Mouse (Mus musculus) liver, adult (tissue): ENCODE measurements around the gene RPS10-NUDT3.

Experiments used
- GATA4 ChIP-seq: IDR thresholded peaks from 2 replicates; pipeline ENCODE4 v1.6.1; 2014; ENCODE audit warnings: mild to moderate bottlenecking, low read length; ENCODE audit not compliant: insufficient replicate concordance

RPS10-NUDT3 gene

DNA sequence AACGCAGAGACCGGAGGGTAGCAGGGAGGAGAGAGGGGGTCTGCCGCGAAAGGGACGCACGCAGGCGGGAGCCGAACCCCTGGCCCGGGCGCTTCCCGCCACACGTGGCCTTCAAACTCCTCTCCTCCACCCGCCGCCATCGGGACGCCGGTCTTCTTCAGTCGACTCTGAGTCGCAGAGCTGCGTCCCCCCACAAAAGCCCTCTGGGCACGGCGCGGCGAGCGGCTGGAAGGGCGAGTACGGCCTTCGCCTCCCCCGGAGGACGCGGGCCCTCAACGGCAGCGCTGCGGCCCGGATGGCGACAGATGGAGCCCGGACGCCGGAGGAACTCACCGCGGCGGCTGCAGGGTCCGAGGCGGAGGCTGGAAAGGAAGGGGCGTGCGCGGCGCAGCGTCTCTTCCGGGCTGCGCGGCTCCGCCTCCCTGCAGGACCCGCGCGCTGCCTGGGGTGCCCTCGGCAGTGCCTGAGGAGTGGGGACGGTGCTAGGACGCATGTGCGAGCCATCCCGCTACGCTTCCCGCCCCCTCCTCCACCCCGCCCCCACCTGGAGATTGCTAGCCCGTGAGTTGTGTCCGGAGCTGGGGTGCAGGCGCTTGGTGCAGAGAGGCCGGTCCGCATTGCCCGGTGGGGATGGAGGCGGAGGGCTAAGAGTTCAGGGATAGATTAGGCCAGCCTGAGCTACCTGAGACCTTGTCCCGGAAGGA, at the start of gene RPS10-NUDT3:
Gene RPS10-NUDT3, minus strand, starts transcription at position 352 of the 704 bp plus-strand sequence.
- no peak for TF ChIP-seq GATA4

DNA sequence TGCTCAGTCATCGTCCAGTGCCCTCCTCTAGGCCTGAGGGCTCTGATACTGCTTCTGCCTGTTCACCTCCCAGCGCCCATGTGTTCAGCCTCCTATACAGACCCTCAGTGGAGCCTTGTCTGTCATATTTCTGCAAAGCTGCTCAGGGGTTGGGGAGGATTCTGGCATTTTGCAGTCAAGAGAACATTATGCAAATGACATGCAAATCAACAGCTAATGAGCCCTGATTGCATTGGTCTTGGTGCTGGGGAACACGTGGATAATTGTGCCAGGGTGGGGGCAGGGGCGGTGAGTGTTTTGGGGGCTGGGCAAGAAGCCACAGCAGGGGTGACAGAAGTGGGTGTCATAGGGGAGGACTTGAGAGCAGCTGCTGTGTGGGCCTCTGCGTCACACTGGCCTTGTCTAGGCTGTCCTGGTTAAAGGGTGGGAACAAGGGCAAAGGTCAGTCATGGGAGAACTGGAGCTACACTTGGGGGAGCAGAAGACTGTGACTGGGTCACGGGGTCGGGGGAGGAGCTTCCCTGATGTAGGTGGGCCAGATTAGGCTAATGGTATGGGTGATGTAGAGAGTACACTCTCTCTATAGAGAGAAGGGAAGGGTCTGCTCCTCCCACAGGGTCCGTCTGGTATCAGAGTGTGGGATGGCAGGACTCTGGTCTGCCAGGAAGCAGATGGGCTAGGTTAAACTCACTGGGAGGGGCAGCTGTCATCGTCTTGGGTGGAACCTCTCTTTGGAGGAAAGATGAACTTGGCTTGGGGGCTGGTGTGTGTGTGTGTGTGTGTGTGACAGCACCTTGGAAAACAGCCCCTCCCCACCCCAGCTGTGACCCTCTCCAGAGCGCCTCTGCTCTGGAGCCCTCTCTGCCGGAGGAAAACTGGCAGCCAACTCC, 44.1 kb upstream of the RPS10-NUDT3 start:
- no peak for TF ChIP-seq GATA4

DNA sequence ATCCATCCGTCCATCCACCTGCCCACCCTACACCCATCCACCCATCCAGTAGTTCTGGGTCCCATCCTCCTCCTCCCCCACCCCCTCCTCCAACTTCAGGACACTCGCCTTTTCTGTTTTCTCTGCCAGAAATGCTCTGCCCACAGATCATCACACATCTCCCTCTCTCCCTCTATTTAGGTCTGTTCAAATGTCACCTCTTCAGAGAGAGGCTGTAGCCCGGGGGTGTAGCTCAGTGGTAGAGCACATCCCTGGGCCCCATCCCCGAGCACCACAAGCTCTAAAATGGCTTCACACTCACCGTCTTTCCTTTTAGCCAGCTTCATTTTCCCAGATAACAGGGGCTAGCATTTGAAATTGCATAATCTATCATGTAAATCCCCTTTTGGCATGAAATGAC, 42.7 kb upstream of the RPS10-NUDT3 start:
- TF ChIP-seq GATA4: no peak

DNA sequence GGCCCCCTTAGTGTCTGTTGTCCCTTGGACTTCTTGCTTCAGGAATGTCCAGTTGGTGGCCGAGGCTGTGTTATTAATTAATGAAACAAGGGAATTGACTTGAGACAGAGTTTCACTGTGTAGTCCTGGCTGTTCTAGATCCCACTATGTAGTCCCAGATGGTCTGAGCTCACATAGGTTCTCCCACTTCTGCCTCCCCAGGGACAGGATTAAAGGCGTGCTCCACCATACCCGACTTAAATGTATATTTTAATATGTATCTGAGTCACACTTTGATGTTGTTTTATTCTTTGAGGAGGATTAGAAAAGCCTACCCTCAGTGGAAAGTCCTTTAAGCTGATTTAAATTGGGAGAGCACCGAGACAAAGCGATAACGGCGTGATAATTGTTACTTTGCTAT, 41.2 kb upstream of the RPS10-NUDT3 start:
- no peak for TF ChIP-seq GATA4

DNA sequence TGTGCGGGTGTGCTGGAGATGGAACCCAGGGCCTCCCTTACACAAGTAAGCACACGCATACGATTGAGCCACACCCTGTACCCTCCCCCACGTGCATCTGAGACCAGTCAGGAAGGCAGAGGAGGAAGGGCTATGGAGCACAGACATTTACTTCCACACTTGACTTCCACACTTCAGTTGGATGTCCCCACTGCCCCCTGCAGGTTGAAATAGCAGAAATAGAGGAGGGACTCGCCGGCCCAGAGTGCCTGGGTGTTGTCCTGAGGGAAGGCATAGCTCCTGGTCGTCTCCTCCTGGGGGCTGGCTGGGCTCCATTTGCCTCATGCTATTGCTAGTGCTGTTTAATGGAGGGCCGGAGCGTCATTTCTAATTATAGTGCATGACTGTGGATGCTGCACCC, 40.4 kb upstream of the RPS10-NUDT3 start:
- TF ChIP-seq GATA4: no peak

DNA sequence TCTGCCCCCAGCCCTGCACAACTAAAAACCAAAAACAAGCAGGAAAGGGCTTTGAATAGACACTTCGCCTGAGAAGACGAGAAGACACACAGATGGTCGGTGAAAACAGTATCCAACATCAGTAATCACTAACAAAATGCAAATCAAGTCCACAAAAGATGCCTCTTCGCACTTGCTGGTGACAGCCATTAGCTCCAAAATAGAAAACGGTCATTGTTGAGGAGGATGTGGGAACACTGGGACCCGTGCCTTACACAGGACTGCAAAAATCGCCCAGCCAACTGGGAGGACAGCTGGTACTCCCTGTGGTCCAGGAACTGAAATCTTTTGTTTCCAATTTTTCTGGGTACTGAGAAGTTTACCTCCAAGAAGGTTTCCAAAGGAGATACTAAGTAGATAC, 38.9 kb upstream of the RPS10-NUDT3 start:
- TF ChIP-seq GATA4: no peak

DNA sequence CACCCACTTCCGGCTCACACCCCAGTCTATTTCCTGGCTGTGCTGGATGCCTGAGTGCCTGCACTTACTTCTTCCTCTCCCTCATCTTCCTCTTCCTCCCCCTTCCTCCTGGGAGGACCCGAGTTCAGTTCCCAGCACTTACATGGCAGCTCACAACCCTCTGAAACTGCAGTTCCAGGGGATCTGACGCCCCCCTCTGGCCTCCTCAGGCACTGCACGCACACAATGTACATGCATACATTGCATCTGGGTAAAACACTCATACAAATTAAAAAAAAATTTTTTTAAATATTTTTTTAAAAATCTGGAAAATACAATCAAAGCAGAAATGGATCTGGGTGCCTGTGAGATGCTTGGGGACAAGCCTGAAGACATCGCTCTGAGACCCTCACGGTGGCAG, 36.7 kb upstream of the RPS10-NUDT3 start:
- no peak for TF ChIP-seq GATA4

DNA sequence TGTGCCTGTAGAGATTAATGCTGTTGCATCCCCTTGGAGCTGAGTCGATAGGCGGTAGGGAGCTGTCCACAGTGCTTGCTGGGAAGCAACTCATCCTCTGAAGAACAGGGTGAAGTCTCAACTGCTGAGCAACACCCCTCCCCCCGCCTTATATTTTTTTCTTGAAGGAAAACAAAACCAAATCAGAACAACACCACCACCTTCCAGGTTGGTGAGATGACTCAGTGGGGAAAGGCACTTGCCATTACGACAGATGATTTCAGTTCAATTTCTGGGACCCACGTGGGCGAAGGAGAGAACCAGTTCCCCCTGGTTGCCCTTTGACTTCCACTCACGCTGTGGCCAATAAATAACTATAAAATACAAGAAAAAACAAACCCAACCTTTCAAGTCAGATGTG, 23.7 kb upstream of the RPS10-NUDT3 start:
- TF ChIP-seq GATA4: no peak

DNA sequence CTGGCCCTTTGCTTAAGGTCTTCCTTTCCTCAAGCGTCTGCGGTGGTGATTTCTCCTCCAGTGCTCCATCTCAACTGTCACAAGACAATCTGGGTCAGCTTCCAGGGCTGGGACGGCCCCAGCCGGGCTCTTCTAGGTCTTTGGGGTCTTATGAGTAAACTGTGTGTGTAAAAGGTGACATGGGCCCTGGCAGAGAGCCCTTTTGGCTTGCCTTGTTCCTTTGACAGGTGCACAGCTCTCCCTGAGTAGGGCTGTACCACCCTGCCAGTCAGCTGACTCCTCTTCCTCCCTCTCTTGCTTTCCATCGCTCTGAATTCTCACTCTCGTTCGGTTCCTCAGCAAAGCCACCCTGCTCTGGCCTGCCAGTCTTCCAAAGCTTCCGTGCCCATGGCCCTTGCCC, 22.1 kb upstream of the RPS10-NUDT3 start:
- no peak for TF ChIP-seq GATA4

DNA sequence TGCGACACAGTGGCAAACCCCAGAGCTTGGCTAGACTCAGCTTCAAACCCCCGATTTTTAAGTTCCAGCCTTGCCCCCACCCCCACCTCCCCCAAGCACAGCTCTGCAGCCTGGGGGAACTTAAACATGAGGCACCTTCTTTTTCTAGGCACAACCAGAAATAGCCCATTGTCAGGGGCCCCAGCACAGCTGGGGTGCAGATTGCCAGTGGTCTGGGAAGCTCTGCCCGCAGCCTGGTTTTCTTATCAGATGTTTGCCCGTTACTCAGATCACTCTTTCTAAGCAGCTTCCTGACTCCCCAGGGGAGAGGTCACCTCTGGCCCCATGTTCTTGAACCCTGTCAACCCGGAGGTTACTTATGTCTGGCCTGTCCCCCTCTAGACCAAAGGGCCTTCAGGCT, 21.4 kb upstream of the RPS10-NUDT3 start:
- TF ChIP-seq GATA4: no peak

DNA sequence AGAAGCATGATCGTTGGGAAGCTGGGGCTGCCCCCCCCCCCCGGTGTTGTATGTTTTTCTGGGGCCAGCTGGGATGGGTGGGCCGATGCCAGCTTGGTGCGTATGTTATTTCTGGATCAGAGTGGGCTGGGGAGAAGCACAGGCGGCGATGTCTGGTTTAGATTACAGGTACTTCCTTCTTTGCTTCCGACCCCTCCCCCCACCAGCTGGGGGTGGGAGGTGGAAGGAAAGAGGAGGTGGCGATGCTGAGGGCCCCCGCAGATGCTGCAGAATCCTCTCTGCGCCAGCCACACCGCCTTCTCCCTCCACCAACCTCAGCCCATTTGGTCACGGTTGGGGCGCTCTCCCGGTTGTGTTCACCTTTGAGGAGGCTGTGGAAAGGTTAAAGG, 21.0 kb upstream of the RPS10-NUDT3 start:
- no peak for TF ChIP-seq GATA4

DNA sequence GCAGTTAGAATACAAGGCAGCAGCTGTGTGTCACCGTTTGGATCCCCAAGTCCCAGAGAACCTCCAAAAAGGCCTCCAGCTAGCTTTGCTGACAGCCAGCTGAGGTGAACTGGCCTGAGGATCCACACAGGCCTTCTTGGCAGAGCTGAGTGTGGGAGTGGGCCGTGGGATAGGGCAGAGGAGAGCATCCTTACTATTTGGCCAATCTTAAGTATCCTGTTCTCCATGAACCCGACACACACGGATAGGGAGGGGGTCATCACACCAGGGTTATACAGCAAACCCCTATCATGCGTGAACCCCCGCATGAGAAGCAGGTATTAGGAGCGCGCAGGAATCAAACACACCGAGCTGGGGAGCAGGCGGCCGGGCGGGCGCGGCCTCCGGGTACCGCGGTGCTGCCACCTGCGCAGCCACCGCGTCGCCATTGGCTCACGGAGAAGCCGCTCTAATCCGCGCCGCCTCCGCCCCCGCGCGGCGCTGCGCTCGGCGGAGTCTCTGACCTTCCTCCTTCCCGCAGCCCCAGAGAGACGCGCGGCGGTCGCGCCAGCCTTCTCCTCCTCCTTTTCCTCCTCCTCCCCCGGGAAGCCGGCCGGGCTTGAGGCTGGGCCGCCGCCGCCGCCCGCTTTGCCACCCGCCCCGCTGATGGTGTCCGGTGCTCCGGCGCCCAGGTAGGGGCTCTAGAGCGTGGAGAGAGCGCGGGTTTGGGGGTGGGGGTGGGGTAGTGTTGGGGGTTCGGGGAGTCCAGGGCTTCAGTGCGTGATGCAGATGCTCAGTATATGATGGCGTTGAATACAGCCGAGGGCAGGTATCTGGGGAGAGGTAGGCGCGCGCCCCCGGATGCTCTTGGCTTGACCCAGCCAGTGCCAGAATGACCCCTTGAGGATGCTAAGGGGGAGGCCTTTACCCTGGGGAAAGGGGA, 20.3 kb upstream of the RPS10-NUDT3 start, which contains the start of gene Pacsin1:
Gene Pacsin1, plus strand, starts transcription at position 421 of the 922 bp plus-strand sequence.
- no peak for TF ChIP-seq GATA4

DNA sequence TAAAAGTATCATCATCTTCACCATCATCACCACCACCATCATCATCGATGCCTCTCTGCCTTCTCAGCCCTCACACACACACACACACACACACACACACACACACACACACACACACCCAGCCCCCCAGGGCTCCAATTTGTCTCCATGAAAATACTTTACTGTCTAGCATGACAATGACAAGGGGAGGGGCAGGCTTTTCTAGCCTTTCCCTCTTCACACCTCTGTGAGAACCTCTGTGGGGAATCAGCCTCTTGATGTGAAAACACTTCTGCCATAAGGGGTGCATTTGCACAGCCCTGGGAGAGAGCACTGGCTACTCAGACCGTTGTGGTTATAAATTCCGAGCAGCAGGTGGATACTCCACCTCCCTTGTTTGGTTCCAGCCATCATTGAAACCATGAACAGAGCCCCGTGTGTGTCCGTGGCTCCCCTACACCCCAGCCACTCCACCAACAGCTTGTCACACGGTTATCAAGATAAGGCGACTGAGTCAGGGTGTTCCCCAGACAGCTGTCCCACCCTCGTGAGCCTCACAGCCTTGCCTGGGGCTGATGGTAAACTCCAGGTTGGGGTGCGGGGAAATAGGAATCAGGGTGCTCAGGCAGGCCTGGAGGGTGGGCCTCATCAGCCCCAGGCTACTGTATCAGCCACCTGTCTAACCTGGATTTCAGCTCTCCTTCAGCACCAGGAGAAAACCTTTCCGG, 18.4 kb upstream of the RPS10-NUDT3 start:
- no peak for TF ChIP-seq GATA4

DNA sequence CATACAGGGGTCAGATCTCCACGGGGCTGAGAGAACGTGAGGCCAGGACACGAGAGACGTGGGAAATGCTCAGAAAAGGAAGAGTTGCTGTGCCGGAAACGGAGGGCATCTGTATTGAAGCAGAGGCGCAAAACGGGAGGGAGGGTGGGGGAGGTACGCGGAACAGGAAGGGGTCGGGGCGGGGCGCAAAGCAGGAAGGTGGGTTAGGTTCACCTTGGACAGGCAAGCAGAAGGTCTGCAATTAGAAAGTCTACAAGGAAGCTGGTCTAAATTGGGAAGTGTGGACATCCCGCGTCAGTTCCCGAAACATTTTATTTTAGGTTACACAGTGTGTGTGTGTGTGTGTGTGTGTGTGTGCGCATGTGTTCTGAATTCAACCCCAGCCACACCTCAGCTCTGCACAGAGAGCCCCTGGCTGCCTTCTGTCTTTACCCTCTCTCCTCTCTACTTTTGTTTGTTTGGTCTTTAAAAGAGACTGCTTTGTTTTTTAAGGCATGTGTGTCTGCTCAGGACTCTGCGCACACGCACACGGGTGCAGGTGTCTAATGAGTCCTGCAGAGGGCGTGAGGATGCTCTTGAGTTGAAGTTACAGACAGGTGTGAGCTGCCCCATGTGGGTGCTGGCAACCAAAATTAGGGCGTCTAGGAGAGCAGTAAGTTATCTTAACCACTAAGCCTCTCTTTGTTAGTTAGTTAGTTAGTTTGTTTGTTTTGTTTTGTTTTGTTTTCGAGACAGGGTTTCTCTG, 17.2 kb upstream of the RPS10-NUDT3 start:
- TF ChIP-seq GATA4: no peak

DNA sequence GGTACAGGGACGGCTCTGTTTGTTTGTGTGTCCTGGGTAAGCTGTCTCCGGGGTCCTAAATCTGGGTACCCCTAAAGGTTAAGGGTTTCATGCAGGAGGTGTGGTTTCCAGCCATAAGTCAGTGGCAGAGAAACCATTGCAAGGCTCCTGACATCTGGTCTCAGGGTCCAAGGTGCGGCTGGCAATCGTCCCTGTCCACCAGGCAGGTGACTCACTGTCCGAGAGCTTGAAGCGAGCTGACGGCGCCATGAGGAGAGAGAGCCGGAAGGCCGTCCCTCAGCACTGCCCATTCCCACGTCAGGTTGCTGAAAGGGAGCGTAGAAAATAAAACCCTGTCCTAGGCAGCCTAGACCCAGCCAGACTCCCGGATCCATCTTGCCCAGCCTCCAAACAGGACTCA, 15.6 kb upstream of the RPS10-NUDT3 start:
- TF ChIP-seq GATA4: no peak
